Mouse (Mus musculus) heart, adult 9 months (tissue): ENCODE measurements around the gene Kank4.
A peak's percentile ranks its signal among the peaks of the same experiment; 100 is the strongest.
"Not testable (repeated sequence)": the region's sequence is repeated elsewhere in the genome, so short reads cannot be mapped to it uniquely, and the experiment has no call there.

Source experiments
- DNase-seq, 2 experiments: peaks; one replicate each; pipeline ENCODE4 v3.0.0; 2022; ENCODE audit warnings: low spot score in 2 of 2

The Kank4 gene

DNA sequence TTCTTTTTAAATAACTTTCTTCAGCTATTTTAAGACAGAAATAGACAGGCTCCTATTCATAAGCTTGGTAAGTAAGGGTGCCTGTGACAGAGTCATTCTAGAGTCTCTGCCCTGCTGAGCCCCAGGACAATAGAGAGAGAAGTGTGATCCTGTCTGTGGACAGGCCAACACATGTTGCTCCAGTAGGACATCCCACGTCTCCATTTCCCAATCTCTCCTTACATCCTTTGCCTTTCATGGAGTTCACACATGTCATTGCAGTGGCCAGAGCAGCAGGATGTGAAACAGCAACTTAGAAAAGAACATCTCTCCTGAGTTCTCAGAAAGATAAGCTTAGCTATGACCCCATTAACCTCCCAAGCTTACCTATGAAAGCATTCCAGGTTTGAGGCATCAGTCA, 14.4 kb upstream of the Kank4 start:
- DNase-seq = no peak

GRCm38 (mm10) chr4:98826701-98827100, 9.4 kb upstream of the Kank4 start:
- DNase-seq = no peak

GRCm38 (mm10) chr4:98823740-98824139, 6.4 kb upstream of the Kank4 start, which contains the start of gene I0C0044D17Rik:
Gene I0C0044D17Rik (minus strand): TSS chr4:98823840.
- DNase-seq = not testable (repeated sequence)

- no peak for DNase-seq
These were observed 5.7 kb upstream of the Kank4 start for GRCm38 (mm10) chr4:98823047-98823446.

DNA sequence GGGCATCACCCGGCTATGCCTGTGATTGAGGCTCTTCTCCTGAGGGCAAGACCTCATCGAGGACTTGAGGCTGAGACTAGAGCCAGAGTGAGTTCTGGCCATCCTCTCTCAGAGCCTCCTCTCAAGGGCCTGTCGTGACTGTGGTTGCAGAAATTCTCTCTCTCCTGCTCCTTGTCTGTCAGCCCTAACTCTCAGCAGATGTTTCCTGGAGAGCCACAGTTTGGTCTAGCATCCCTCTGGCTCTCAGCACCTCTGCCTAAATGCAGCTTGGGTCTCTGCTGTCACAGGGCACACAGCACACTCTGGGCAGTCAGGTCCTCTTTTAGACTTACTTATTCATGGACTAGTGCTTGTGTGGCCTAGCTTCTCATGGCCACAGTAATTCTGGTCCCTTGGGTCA, 5.1 kb upstream of the Kank4 start:
- no peak for DNase-seq

DNA sequence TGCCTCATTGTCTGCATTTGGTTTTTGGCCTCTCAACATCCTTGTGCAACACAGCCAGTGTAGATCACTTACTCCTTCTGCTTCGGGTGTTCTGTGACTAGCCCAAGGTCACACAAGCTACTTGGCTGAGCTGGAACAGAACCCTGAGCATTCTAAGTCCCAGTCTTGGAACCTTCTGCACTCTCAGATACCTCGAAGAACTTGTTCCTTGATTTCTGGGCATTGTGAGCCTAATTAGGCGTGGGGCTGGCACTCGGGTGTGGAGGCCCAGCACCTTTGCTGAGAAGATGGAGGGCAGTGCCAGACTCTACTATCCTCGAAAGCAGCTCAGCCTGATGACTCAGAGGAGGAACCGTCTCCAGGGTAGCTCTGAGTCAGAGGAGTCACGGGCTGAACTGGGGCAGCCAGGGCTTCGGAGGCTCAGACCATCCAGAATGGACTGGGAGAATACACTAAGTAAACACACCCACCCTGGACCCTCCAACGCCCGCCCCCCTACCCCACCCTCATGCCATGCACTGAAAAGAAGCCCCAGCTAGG, 1.9 kb upstream of the Kank4 start:
- DNase-seq = no peak

DNA sequence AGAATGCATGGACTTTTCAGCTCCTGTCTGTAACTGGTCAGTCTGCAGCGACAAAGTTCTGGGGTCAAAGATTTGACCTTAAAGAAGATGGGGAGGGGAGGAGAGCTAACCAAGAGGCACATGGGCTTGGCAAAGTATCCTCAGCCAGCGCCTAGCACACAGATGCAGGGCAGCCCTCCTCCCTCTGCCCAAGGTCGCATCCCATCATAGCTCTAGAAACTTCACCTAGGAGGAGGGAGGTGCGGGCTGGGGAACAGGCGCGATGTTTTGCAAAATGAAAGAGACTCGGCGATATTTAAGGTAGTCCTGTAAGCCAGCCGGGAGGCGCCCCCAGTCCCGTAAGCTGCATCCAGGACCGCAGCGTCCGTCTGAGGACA, 542 bp downstream of the Kank4 start:
- no peak for DNase-seq

DNA sequence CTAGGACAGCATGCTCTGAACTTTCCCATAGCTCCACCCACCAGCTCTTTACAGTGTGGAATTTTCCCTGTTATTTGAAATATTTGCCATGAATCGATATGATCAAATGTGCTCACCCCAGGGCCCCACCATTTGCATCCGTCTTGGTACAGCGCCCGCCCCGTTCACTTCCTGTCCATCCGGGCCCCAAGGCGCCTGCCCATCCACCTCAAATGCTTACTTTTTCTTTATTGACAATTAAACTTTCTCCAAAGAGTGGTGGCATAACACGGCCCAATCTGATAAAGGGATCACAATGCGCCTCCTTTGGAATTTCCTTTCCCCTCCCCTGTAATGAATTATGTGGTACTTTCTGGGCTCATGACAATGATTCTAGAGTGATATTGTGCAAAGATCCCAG, 11.0 kb downstream of the Kank4 start:
- peak in 1 of 2 experiments; percentile 7 for DNase-seq

DNA sequence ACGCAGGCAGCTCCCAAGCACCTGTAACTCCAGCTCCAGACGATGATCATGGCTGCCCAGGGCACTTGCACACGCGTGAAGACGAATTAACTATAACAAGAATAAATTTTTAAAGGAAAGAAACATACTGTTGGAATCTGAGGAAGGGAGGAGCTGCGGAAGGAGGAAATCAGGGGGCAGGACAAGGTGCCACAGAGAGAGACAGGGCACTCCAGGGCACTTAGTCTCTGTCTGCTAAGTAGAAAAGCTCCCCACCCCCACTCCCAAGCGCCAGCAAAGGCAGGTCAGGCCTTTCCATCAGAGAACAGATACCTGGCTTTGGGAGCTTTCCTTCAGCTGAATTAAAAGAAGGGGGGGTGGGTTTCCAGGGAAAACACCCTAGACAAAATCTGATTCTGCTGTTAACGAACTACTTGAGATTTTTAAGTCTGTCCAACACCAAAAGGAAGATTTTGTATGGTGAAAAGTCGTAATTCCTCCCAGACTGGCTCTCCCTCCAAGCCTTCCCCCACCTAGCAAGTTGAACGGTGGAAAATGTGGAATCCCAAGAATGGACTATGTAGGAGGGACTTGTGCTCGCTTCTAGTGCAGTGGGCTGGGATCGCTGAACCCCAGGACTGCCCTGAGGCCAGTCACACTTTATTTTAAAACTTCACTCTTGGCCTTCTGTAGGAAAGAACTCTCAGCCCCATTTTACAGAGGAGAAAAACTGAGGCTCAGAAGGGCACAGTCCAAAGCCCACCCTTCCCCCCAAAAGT, 11.9 kb downstream of the Kank4 start:
- DNase-seq = no peak

- DNase-seq = no peak
These were observed 12.7 kb downstream of the Kank4 start for GRCm38 (mm10) chr4:98804476-98805134.

- DNase-seq = no peak
These were observed 15.6 kb downstream of the Kank4 start for GRCm38 (mm10) chr4:98801775-98802174.

DNA sequence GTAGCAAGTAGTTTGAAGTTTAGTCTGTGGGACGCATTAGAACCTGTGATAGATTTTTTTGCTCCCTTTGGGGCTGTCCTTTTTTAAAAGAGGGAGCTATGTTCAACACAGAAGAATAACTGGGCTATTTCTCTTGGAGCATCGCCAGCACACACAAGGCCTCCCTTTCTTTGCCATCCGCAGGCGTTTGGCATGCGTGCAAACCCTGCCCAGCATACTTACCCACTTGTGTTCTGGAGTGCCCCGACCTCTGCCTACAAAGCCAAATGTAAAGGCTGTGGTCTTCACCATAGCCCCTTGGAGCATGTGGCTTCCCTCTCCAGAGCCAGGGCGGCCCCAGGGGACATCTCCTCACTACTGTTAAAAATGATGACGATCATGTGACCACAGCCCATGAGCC, 16.5 kb downstream of the Kank4 start:
- DNase-seq = no peak

- peak; percentile 23 to 35 for DNase-seq
These were observed 20.6 kb downstream of the Kank4 start for GRCm38 (mm10) chr4:98796591-98797341.

DNA sequence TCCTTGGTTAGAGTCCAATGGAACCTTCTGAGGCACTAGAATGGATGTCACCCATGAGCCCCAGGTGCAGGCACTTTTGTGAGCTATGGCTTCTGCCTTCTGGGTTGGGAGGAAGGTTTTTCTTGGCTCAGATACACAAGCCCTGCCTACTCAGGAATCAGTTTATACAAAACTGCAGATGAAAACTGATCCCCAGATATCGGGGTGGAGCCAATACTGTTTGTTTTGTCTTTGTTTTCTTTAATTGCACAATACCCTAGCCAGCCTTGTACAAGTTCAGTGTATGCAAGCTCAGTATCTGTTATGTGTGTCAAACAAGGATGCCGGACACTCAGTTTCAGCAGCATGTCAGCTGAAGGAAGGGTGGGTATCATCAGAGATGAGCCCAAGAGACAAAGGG, 22.1 kb downstream of the Kank4 start:
- DNase-seq = no peak

- no peak for DNase-seq
These were observed 23.9 kb downstream of the Kank4 start for GRCm38 (mm10) chr4:98793486-98793885.

DNA sequence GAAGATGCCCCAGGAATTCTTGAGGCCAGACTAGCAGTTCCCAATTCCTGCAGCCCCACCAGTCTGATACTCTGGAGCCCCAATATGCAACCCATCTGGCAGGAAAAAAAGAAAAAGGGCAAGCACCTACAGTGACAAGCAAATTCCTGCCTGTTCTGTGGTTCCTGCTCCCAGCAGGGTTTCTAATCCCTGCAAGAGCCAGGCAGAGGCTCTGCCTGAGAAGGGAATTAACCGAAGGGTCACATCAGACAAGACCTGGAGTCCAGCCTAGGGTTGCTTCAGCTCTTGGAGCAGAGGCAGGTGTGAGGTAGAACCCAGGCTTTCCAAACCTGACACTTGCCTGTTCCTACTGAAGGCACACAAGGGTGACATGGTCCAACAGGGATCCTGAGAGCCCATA, 26.6 kb downstream of the Kank4 start:
- no peak for DNase-seq

GRCm38 (mm10) chr4:98789861-98790311, 27.5 kb downstream of the Kank4 start:
- DNase-seq = no peak

GRCm38 (mm10) chr4:98789133-98789765, 28.1 kb downstream of the Kank4 start:
- no peak for DNase-seq

- DNase-seq = no peak
These were observed 31.1 kb downstream of the Kank4 start for GRCm38 (mm10) chr4:98786281-98786680.

- no peak for DNase-seq
These were observed 31.5 kb downstream of the Kank4 start for GRCm38 (mm10) chr4:98785851-98786250.

GRCm38 (mm10) chr4:98778219-98778618, 39.1 kb downstream of the Kank4 start:
- DNase-seq = no peak

DNA sequence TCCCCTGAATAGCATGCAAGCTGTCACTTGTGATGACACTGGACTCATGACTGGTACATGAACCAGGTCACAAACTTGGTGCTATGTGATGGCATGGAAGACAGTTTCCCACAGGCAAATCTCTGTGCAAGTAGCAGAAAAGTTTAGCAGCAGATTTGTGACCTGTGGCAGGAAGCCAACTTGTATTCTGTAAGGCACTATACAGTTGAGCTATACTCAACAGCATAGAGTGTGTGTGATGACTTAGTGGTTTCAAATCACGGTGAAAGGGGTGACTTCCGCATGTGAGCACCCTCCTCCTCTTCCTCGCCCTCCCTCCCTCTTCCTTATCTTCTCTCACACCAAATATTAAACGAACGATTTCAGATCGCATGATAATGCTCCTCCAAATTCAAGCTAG, 39.9 kb downstream of the Kank4 start:
- no peak for DNase-seq
